ENCODE assay signal across 11 mouse cellular contexts in genomic region chr19:55219359-55219758, GRCm38 (mm10). TPM values are rescaled to one million over a fixed set of nuclear protein-coding genes. Genes with fewer than 3 reads are reported as not detected.
DNase-seq lines count a peak whose midpoint lies in the region; ATAC-seq and TF ChIP-seq lines count a peak whose summit lies in the region.
"Had no signal": no experiment of that assay in that cellular context is flagged by ENCODE, and none has a peak within 500 bp of the region (broad histone marks: within the 10 kb centered on the region; RNA-seq: fewer than 3 reads in every experiment).

No protein-coding gene starts in this region.

- no peaks in the 10 kb centered on the region for H3K9me3 ChIP-seq in embryonic facial prominence, embryonic 12.5 days
- H3K9me3 ChIP-seq in embryonic facial prominence, embryonic 10.5 days, result no peaks in the 10 kb centered on the region
- H3K9me3 ChIP-seq in lung, embryonic 14.5 days (ENCODE audit: low read depth, low read length), result no peaks in the 10 kb centered on the region
- H3K9me3 ChIP-seq in midbrain, embryonic 14.5 days (ENCODE audit: control insufficient read depth, low read length), result no peaks in the 10 kb centered on the region

- H3K4me3 ChIP-seq in embryonic facial prominence, embryonic 12.5 days, result 0 out of 2 replicates have a peak overlapping the region, but pooled peaks have one; percentile 27
- H3K4me3 ChIP-seq in embryonic facial prominence, embryonic 10.5 days, result no peak overlapping the region
- H3K4me3 ChIP-seq in lung, embryonic 14.5 days (ENCODE audit: low read depth, low read length), result no peak overlapping the region
- no peak overlapping the region for H3K4me3 ChIP-seq in midbrain, embryonic 14.5 days (replicated peaks; ENCODE audit: low read depth, low read length)

- no peak for DNase-seq in embryonic facial prominence, embryonic 10.5 days (ENCODE audit: low spot score)
- no peak for DNase-seq in lung, embryonic 14.5 days
- no peak for DNase-seq in lung, postnatal 10 days
- peak; percentile 24 to 43 for DNase-seq in kidney, adult 8-10 months
- DNase-seq in midbrain, embryonic 14.5 days, result no peak
- DNase-seq in cerebellum, adult 9-10 months, result no peak
- DNase-seq in retina, embryonic 14.5 days (ENCODE audit: low spot score), result no peak
- DNase-seq: gastrocnemius, postnatal 14 days; right cerebral cortex, adult 18-20 months; thymus, postnatal 4 days had no signal

- no peak for TF ChIP-seq CTCF in lung, embryonic 14.5 days (IDR thresholded peaks at IDR 0.05; ENCODE audit: low read depth)

- no peaks in the 10 kb centered on the region for H3K36me3 ChIP-seq in embryonic facial prominence, embryonic 12.5 days
- no peaks in the 10 kb centered on the region for H3K36me3 ChIP-seq in embryonic facial prominence, embryonic 10.5 days (replicated peaks)
- no peaks in the 10 kb centered on the region for H3K36me3 ChIP-seq in lung, embryonic 14.5 days (ENCODE audit: insufficient read depth)
- no peaks in the 10 kb centered on the region for H3K36me3 ChIP-seq in midbrain, embryonic 14.5 days (ENCODE audit: control insufficient read depth, insufficient read depth, low read length)

- H3K27ac ChIP-seq in embryonic facial prominence, embryonic 12.5 days, result no peak overlapping the region
- H3K27ac ChIP-seq in embryonic facial prominence, embryonic 10.5 days (replicated peaks), result no peak overlapping the region
- no peak overlapping the region for H3K27ac ChIP-seq in lung, embryonic 14.5 days (ENCODE audit: low read depth)
- H3K27ac ChIP-seq in midbrain, embryonic 14.5 days (replicated peaks; ENCODE audit: low read depth, low read length), result no peak overlapping the region

- 72% methylated on average over 8 of the region's 8 CpGs for WGBS in embryonic facial prominence, embryonic 12.5 days
- WGBS in embryonic facial prominence, embryonic 10.5 days, result 77% methylated on average over 8 of the region's 8 CpGs
- 65% methylated on average over 8 of the region's 8 CpGs for WGBS in lung, embryonic 14.5 days
- 75% methylated on average over 8 of the region's 8 CpGs for WGBS in midbrain, embryonic 14.5 days

- H3K4me2 ChIP-seq in embryonic facial prominence, embryonic 12.5 days (replicated peaks), result no peak overlapping the region; the same call in 1 of the 2 replicates
- H3K4me2 ChIP-seq in lung, embryonic 14.5 days, result peak overlapping the region; percentile 59
- H3K4me2 ChIP-seq in midbrain, embryonic 14.5 days (ENCODE audit: low read length), result peak overlapping the region; percentile 61; the same call in 1 of the 2 replicates

- no peak overlapping the region for H3K9ac ChIP-seq in embryonic facial prominence, embryonic 12.5 days
- no peak overlapping the region for H3K9ac ChIP-seq in lung, embryonic 14.5 days
- H3K9ac ChIP-seq in midbrain, embryonic 14.5 days (replicated peaks; ENCODE audit: low read length), result peak overlapping the region; percentile 37; the same call in 1 of the 2 replicates

- H3K27me3 ChIP-seq in embryonic facial prominence, embryonic 12.5 days, result no peaks in the 10 kb centered on the region
- H3K27me3 ChIP-seq in embryonic facial prominence, embryonic 10.5 days (replicated peaks; ENCODE audit: low read depth, poor library complexity, severe bottlenecking), result peaks cover 10% of the 10 kb centered on the region
- 0 out of 2 replicates have a peak, but pooled peaks cover 4% of the 10 kb centered on the region for H3K27me3 ChIP-seq in lung, embryonic 14.5 days (ENCODE audit: insufficient read depth, low read length)
- H3K27me3 ChIP-seq in midbrain, embryonic 14.5 days (ENCODE audit: control insufficient read depth, insufficient read depth, low read length), result no peaks in the 10 kb centered on the region

- no peaks in the 10 kb centered on the region for H3K4me1 ChIP-seq in embryonic facial prominence, embryonic 12.5 days
- H3K4me1 ChIP-seq in embryonic facial prominence, embryonic 10.5 days, result peaks cover 23% of the 10 kb centered on the region
- 0 out of 2 replicates have a peak, but pooled peaks cover 5% of the 10 kb centered on the region for H3K4me1 ChIP-seq in lung, embryonic 14.5 days (ENCODE audit: insufficient read depth)
- peaks cover 7% of the 10 kb centered on the region; the same call in 1 of the 2 replicates for H3K4me1 ChIP-seq in midbrain, embryonic 14.5 days (ENCODE audit: control insufficient read depth, insufficient read depth, low read length)

- ATAC-seq in embryonic facial prominence, embryonic 12.5 days (ENCODE audit: insufficient number of reproducible peaks, insufficient read depth, low FRiP score, low TSS enrichment), result no peak
- no peak for ATAC-seq in lung, embryonic 14.5 days (ENCODE audit: insufficient read depth)
- no peak for ATAC-seq in midbrain, embryonic 14.5 days (ENCODE audit: low FRiP score, low TSS enrichment)

RNA-seq across cellular contexts. Expression of gene Gucy2g, which starts 21.7 kb away (rescaled TPM):
- polyA plus RNA-seq in embryonic facial prominence, embryonic 12.5 days (2016; fragmentation: Nextera tagmentation; extraction: Ambion mirVana), result not detected in 2 replicates
- polyA plus RNA-seq in embryonic facial prominence, embryonic 10.5 days (2016; fragmentation: Nextera tagmentation; extraction: Ambion mirVana), result not detected in 2 replicates
- polyA plus RNA-seq in lung, embryonic 14.5 days (2014; fragmentation: Nextera tagmentation; extraction: Ambion mirVana), result not detected in 2 replicates
- 0.07 and 0.18 TPM in 2 replicates for polyA plus RNA-seq in midbrain, embryonic 14.5 days (2014; fragmentation: Nextera tagmentation; extraction: Ambion mirVana)

RNA-seq across cellular contexts. Expression of gene Acsl5, which starts 32.4 kb away (rescaled TPM):
- 24.2 and 26.3 TPM in 2 replicates for polyA plus RNA-seq in embryonic facial prominence, embryonic 12.5 days (2016; fragmentation: Nextera tagmentation; extraction: Ambion mirVana)
- 24.0 and 27.4 TPM in 2 replicates for polyA plus RNA-seq in embryonic facial prominence, embryonic 10.5 days (2016; fragmentation: Nextera tagmentation; extraction: Ambion mirVana)
- 60.1 and 69.3 TPM in 2 replicates for polyA plus RNA-seq in lung, embryonic 14.5 days (2014; fragmentation: Nextera tagmentation; extraction: Ambion mirVana)
- polyA plus RNA-seq in midbrain, embryonic 14.5 days (2014; fragmentation: Nextera tagmentation; extraction: Ambion mirVana), result 7.3 and 12.6 TPM in 2 replicates

RNA-seq across cellular contexts. Expression of gene Tectb, which starts 38.8 kb away (rescaled TPM):
- polyA plus RNA-seq in embryonic facial prominence, embryonic 12.5 days (2016; fragmentation: Nextera tagmentation; extraction: Ambion mirVana), result 0.15 and 0.27 TPM in 2 replicates
- polyA plus RNA-seq in embryonic facial prominence, embryonic 10.5 days (2016; fragmentation: Nextera tagmentation; extraction: Ambion mirVana), result not detected in 2 replicates
- not detected in 2 replicates for polyA plus RNA-seq in lung, embryonic 14.5 days (2014; fragmentation: Nextera tagmentation; extraction: Ambion mirVana)
- 0.65 and 0.68 TPM in 2 replicates for polyA plus RNA-seq in midbrain, embryonic 14.5 days (2014; fragmentation: Nextera tagmentation; extraction: Ambion mirVana)

Comparison
In these comparisons a context has a peak if more than half of its experiments do, and no peak if none do; other contexts are left out.
1. DNase-seq: peak in kidney, adult 8-10 months (2 of 2); none in embryonic facial prominence, embryonic 10.5 days (single experiment), lung, embryonic 14.5 days (single experiment), lung, postnatal 10 days (single experiment), midbrain, embryonic 14.5 days (single experiment), cerebellum, adult 9-10 months (single experiment) and retina, embryonic 14.5 days (single experiment).